Mouse (Mus musculus) neutrophil, adult 83 days (primary cell): Measurements from ENCODE around the gene Zfp182. TPM values are rescaled to one million over a fixed set of nuclear protein-coding genes. Genes with fewer than 3 reads are reported as not detected.

Source experiments
- total RNA-seq, 2 experiments: library from RNA; stranded (reverse); gene quantifications; one replicate each; pipeline ENCODE4 v1.2.4; 2023

Zfp182 gene
- total RNA-seq, result 10 to 100 TPM; 10.3 to 14.3 TPM

DNA sequence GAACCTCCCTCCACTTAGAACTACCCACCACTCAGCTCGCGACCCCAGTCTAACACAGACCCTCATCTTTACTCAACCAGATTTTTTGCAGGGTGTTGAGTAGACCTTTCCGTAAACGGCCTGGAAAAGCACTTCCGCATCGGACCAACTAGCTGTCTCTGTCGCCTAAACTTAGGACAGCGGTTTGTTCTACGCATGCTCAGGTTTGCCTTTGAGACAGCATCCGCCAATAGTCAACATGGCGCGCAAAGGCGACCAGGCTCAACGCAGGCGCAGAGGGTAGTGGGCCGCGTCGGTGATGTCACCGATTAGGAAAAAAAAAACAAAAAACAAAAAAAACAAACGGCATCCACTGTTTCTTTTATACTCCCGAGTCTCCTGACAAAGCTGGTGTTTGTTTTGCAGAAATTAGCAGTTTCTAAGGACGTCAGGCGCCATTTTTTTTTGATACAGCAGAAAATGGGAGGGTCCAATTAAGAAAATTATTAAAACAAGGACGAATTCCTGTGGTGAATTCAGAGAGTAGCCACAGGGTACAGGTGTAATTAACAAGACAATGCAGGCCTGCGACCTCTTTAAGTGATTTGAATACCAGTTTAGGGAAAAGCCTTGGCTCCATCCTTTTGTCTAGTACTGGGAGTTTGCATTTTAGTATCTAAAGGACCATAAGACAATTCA is at the start of gene Zfp182:
Gene Zfp182 (minus strand): TSS at position 451 of the 678 bp plus-strand sequence.

DNA sequence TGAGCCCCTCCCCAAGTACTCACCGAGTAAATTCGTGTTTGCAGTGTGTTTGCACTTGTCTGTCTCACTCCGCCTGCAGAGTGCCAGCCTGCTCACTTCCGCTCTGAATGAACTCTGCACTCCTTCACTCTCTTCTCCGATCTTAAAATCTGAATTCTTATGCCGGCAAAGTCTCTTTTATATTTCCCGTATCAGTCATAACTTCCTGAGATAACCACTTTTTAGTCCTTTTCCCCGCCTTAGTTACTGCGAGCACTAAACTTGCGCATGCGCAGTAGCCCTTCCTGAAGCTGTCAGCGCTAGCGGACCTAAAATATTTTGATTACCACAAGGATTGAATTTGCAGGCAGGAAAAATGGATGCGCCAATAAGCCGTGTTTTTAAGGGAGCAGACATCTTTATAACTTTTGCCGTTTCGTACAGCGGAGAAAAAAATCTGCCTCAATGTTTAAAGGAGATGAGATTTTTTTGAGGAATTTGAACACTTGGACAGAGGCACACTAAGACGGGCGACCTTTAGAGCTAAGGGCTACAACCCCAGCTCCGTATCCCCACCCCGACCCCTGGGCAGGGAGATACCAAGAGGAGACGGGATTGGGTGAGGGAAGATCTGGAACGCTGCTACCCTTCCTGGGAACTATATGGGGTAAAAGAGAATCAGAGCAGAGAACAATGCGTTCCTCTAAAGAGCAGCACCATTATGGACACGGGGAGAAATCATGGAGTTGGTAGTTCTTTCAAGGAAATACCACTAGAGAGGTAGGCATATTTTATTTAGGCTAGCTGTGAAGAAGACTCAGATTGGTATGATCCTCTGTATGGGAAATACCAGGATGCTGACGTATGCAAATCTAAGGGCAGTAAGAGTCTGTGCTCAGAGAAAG is 27.1 kb upstream of the Zfp182 start, which contains the start of gene Zfp300:
Gene Zfp300 (minus strand): TSS at position 545 of the 884 bp plus-strand sequence.

DNA sequence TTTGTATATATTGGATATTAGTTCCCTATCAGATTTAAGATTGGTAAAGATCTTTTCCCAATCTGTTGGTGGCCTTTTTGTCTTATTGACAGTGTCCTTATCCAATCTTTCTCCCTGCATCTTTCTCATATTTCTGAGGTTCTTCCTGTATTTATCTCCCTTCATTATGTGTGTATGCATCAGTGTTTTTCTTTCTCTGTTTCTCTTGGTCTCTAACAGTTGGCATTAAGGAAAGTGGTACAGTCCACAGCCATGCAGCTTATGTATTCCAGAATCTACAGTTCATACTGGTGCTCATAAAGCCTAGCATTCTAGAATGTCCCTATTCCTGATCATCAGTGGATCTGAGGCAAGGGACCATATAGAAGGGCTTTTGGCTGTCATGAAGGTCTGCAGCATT is 6.0 kb upstream of the Zfp182 start, which contains the start of gene Spaca5:
Gene Spaca5 (plus strand): TSS at position 301 of the 400 bp plus-strand sequence.

Other genes starting within 250 kb of the Zfp182 start
- under 1 TPM in 1 of 2 experiments, not detected in 1; 0.68 TPM for gene Timp1, start 192.2 kb downstream of the Zfp182 start, total RNA-seq
- gene Syn1, start 141.3 kb downstream of the Zfp182 start, total RNA-seq, result 1 to 10 TPM; 1.8 to 2.1 TPM
- gene Cfp, start 130.8 kb downstream of the Zfp182 start, total RNA-seq, result 100 to 1,000 TPM; 216 to 243 TPM
- gene Elk1, start 111.7 kb downstream of the Zfp182 start, total RNA-seq, result 10 to 100 TPM in 1 of 2 experiments, 1 to 10 TPM in 1; 9.7 to 11.9 TPM
- 10 to 100 TPM; 20.2 to 29.1 TPM for gene Uxt, start 100.3 kb downstream of the Zfp182 start, total RNA-seq
- gene Spaca5, start 6.1 kb upstream of the Zfp182 start, total RNA-seq, result not detected
- gene Zfp300, start 27.2 kb upstream of the Zfp182 start, total RNA-seq, result under 1 TPM in 1 of 2 experiments, not detected in 1; 0.57 TPM
- gene Ssxa1, start 53.5 kb upstream of the Zfp182 start, total RNA-seq, result not detected
- gene Gm21876, start 113.3 kb upstream of the Zfp182 start, total RNA-seq, result not detected